Mouse (Mus musculus) lung, postnatal 25 days (tissue): ENCODE results near the gene Cnpy2.
"Not testable (repeated sequence)": the region's sequence is repeated elsewhere in the genome, so short reads cannot be mapped to it uniquely, and the experiment has no call there.

ENCODE experiments used
- DNase-seq: peaks from one replicate; pipeline ENCODE4 v3.0.0; 2022; ENCODE audit warnings: low spot score

Gene Cnpy2

GRCm38 (mm10) chr10:128315578-128315977 is 6.7 kb upstream of the Cnpy2 start:
- no peak for DNase-seq

DNA sequence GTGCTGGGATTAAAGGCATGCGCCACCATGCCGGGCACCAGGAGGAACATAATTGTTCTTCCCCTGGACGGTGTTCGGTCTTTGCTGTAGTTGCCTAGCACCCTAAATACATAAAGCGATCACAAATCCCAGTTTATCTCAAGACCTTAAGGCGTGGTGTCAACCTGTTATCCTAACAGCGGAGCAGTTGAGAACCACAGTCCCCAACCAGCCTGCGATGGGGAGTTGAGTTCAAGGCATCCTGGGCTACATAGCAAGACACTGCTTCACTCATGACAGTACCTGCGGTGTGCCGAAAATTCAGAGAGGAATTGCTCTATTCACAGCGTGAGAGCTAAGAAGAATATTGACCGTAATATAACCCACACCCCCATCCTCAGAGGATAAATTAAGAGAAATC is 618 bp upstream of the Cnpy2 start:
- DNase-seq: no peak

GRCm38 (mm10) chr10:128323516-128323915 is 1.3 kb downstream of the Cnpy2 start:
- no peak for DNase-seq

GRCm38 (mm10) chr10:128326825-128327224 is 4.6 kb downstream of the Cnpy2 start:
- DNase-seq: no peak

DNA sequence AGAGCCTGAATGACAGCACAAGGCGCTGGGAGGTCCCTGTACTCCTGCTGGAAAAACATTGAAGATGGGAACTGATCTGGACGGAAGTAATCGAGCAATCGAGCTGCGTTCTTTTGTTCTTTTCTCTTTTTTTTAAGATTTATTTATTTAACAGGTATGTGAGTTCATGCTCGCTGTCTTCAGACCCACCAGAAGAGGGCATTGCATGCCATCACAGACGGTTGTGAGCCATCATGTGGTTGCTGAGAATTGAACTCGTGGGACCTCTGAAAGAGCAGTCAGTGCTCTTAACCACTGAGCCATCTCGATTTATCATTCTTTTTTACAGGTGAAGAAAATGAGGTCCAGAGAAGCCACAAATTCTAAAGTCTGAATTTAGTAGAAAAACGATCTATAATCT is 5.4 kb downstream of the Cnpy2 start:
- DNase-seq: no peak

GRCm38 (mm10) chr10:128332358-128333249 is 10.3 kb downstream of the Cnpy2 start:
- not testable (repeated sequence) for DNase-seq

- peak; percentile 85 for DNase-seq
Observed at GRCm38 (mm10) chr10:128335582-128335981, 13.3 kb downstream of the Cnpy2 start.

GRCm38 (mm10) chr10:128336195-128336594 is 13.9 kb downstream of the Cnpy2 start:
- DNase-seq: no peak

GRCm38 (mm10) chr10:128336597-128336996 is 14.3 kb downstream of the Cnpy2 start:
- DNase-seq: no peak

- peak; percentile 98 for DNase-seq
Observed at GRCm38 (mm10) chr10:128337306-128338181, 15.3 kb downstream of the Cnpy2 start, which contains the start of gene Cs. TSS of gene Cs (plus strand) at chr10:128337734.

DNA sequence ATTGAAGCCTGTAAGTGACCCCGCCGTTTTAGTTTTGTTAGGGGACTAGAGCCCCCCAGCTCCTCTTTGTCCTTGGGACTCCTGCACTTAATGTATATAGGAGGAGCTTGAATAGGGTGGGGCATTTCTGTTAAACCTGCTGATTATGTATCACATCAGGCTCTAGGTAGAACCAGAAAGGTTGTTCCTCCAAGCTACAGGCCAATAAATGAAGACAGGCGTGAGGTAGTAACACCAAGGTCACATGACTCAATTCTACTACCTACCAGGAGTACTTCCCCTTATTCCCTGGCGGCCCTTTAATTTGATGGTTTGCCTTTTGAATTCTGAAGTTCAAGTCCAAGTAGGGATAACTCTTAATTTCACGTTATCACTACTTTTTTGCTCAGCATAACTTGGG is 16.2 kb downstream of the Cnpy2 start:
- DNase-seq: no peak

- no peak for DNase-seq
Observed at GRCm38 (mm10) chr10:128338948-128339347, 16.7 kb downstream of the Cnpy2 start.

- no peak for DNase-seq
Observed at GRCm38 (mm10) chr10:128340257-128340656, 18.0 kb downstream of the Cnpy2 start.

- no peak for DNase-seq
Observed at GRCm38 (mm10) chr10:128343436-128343835, 21.2 kb downstream of the Cnpy2 start.

DNA sequence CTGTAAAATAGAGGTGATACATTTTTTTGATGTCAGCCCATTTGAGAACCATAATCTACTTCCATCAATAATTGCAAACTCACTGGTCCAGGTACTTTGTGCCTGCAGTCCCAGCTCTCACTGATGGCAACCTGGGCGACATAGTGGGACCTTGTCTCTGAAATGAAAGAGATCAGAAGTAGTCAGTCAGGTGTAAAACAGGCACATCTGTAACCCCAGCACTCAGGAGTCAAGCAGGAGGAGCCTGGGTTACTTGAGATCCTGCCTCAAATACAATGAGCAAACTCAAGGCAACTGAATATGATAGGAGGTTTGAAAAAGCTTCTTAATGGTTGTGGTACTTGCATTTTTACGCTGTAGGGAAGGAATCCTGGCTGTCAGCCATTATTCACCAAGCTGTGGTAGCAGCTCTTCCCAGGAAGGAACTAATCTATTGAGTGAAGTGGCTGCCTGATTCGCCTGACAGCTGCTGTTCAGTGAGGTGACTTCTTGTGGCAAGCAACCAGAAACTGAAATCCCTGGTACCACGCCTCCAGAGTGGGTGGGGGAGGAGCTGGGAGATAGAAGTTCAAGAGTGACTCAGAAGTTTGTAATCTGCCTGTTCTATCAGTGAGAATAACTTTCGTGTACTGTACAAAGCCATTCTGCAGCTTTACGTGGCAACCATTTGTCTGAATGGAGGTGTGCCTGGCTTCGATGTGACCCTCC is 22.5 kb downstream of the Cnpy2 start:
- peak; percentile 88 for DNase-seq

DNA sequence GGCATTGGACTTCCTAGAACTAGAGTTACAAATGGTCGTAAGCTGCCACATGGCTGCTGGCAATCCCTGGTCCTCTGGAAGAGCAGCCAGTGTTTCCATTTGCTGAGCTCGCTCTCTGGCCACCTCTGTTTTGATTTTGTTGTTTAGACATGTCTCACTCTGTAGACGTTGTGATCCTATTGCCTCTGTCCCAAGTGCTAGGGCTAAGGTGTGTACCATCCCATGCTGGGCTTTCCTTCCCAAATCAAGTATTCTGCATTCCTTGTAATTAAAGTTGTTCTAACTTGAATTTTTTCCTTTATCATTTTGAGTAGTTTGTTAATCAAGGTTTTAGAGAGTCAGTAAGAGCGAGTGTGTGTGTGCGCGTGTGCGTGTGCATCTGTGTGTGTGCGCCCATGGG is 25.3 kb downstream of the Cnpy2 start:
- no peak for DNase-seq

DNA sequence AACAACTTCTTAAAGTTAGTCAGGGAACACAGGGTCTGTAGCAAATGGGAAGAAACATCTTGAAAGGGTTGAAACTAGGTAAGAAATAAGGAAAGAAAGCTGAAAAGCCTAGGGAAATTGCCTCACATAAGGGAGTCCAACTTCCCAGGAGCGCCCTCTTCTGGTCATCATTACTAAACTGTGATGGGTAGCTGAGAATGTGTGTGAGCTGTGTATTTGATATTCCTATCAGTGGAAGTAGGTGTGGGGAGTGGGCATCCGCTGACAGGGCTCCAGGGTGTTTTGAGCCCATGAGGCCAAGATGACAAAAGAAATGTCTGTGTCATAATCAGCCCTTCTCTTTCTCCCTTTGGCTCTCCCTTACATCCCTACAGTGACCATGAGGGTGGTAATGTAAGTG is 36.5 kb downstream of the Cnpy2 start:
- DNase-seq: peak; percentile 71

DNA sequence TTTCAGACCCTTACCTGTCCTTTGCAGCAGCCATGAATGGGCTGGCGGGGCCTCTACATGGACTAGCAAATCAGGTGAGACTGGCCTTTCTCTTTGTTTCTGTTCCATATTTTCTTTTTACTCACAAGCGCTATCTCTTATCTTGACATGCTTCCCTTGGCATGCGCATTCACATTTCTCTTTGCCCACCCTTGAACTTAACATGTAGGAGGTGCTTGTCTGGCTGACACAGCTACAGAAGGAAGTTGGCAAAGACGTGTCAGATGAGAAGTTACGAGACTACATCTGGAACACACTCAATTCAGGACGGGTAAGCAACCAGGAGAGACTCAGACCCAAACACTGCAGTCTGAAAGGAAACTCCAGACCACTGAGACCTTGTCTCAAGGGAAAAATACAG is 37.0 kb downstream of the Cnpy2 start:
- DNase-seq: no peak

DNA sequence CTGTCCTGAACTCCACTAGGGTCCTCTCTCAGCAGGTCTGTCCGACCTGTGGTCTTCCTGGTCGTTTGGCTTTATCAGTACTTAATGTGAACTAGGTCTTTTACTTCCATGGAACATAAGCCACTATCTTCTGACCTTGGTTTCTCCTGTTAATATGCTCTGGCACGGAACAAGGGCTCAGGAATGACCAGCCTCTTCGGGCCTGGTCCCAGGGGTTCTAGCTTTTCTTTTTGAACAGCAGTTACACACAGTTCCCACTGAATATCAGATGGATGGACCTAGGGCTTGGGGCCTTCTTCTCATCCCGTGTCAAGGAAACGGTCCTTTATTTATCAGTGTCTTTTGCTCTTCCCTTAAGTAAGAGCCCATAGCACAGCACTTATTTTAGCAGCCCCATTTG is 39.6 kb downstream of the Cnpy2 start:
- DNase-seq: no peak

- DNase-seq: no peak
Observed at GRCm38 (mm10) chr10:128362568-128362967, 40.3 kb downstream of the Cnpy2 start.

- no peak for DNase-seq
Observed at GRCm38 (mm10) chr10:128367899-128368401, 45.7 kb downstream of the Cnpy2 start.
